Mouse (Mus musculus) forebrain, embryonic 14.5 days (tissue): ENCODE measurements at regions not wholly inside any gene's neighbourhood (a gene's known extent, or its start where the extent isn't known, plus 50 kb on each side); places are given as distances from the start of the nearest gene placed in this dataset.
A peak's percentile ranks its signal among the peaks of the same experiment; 100 is the strongest.

Experiments used
- ATAC-seq: fragments of 200-750 bp; cut with Nextera tagmentation; 2 replicates; pipeline ENCODE4 v1.8.0; 2017; ENCODE audit warnings: mild to moderate bottlenecking, moderate library complexity
- DNase-seq: peaks from one replicate; pipeline ENCODE4 v3.0.0-alpha.2; 2015; ENCODE audit warnings: low spot score
- H3K27ac ChIP-seq: fragments of 300-500 bp; sonication (generic); 2 replicates; pipeline ENCODE4 v1.5.1; 2014; ENCODE audit warnings: low read depth, mild to moderate bottlenecking, control low read depth, low read length, moderate library complexity
- H3K27me3 ChIP-seq: fragments of 300-500 bp; sonication (generic); replicated peaks from 2 replicates; pipeline ENCODE4 v1.6.1; 2014; ENCODE audit warnings: low read length, control low read depth, mixed read lengths; ENCODE audit not compliant: control insufficient read depth, insufficient read depth
- H3K36me3 ChIP-seq: fragments of 300-500 bp; sonication (generic); 2 replicates; pipeline ENCODE4 v1.6.1; 2014; ENCODE audit warnings: low read length, control low read depth; ENCODE audit not compliant: control insufficient read depth, insufficient read depth
- H3K4me1 ChIP-seq: fragments of 300-500 bp; sonication (generic); 2 replicates; pipeline ENCODE4 v1.6.1; 2014; ENCODE audit warnings: antibody characterized with exemption, low read length, control low read depth; ENCODE audit not compliant: control insufficient read depth, insufficient read depth
- H3K4me2 ChIP-seq: fragments of 300-500 bp; sonication (generic); 2 replicates; pipeline ENCODE4 v1.6.1; 2014; ENCODE audit warnings: mild to moderate bottlenecking, control low read depth, low read length
- H3K4me3 ChIP-seq: fragments of 300-500 bp; sonication (generic); 2 replicates; pipeline ENCODE4 v1.5.1; 2014; ENCODE audit warnings: low read depth, low read length, control low read depth
- H3K9ac ChIP-seq: fragments of 300-500 bp; sonication (generic); 2 replicates; pipeline ENCODE4 v1.6.1; 2014; ENCODE audit warnings: mild to moderate bottlenecking, low read length, control low read depth, moderate library complexity
- H3K9me3 ChIP-seq: fragments of 300-500 bp; sonication (generic); replicated peaks from 2 replicates; pipeline ENCODE4 v1.6.1; 2016; ENCODE audit warnings: low read length, control low read depth, mixed read lengths; ENCODE audit not compliant: control insufficient read depth
- WGBS: fragments of 180-500 bp; shearing (Covaris S2); extraction: QIAGEN DNeasy Blood & Tissue Kit; methylation state at CpG from one replicate; pipeline ENCODE4 v1.1.7; 2014; 5-methylcytosine and 5-hydroxymethylcytosine counted together

GRCm38 (mm10) chr16:87207875-87208274, 146.1 kb upstream of the N6amt1 start:
- ATAC-seq (no peak), DNase-seq (no peak)
- H3K27me3 ChIP-seq: no peaks in the 10 kb centered on the region
- no peaks in the 10 kb centered on the region for H3K36me3 ChIP-seq
- no peak overlapping the region for H3K27ac ChIP-seq
- WGBS: 42% methylated on average over 1 of the region's 1 CpGs
- H3K4me1 ChIP-seq: no peaks in the 10 kb centered on the region
- H3K4me3 ChIP-seq: no peak overlapping the region
- H3K4me2 ChIP-seq: no peak overlapping the region
- no peaks in the 10 kb centered on the region for H3K9me3 ChIP-seq
- H3K9ac ChIP-seq: no peak overlapping the region

DNA sequence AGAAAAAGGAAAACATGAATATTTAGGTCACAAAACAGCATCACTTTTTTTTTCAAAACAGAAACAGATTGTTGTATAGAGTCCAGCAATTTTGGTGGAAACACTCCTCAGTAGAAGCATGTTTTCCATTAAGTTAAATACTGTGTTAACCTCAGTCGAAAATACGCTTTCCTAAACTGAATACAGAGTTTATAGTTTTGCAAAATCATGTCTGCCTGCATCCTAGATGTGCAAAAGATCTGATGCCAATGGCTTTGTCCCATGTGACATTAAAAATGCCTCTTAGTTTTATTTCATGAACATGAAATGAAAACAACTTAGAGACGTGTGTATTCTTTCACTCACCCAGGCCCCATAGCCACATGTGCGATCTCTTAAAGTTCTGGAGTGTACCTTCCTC, 163.5 kb upstream of the N6amt1 start:
- no peak for ATAC-seq
- no peak for DNase-seq
- Histone ChIP-seq H3K9me3 (no peaks in the 10 kb centered on the region), H3K4me3 (no peak overlapping the region), H3K4me1 (no peaks in the 10 kb centered on the region), H3K27ac (no peak overlapping the region), H3K9ac (no peak overlapping the region), H3K36me3 (no peaks in the 10 kb centered on the region), H3K27me3 (no peaks in the 10 kb centered on the region), H3K4me2 (no peak overlapping the region)
- WGBS: 96% methylated on average over 4 of the region's 4 CpGs

DNA sequence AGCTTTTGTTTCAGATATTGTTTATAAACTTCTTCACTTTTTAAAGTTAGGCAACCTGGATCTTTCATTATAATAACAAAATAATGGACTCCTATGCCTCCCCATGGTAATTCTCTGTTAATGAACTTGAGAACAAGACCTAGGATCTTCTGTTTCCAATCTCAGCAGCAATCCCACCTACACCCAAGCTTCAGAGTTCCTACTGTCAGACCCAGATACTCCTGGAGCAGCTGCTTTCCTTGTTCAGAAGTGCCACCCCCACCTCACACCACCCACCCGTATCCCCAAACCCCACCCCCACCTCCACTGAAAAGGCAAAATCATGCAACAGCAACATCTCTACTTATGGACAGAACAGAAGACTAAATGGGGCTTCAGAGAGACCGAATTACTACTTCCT, 165.2 kb upstream of the N6amt1 start:
- Histone ChIP-seq H3K27ac (no peak overlapping the region), H3K36me3 (no peaks in the 10 kb centered on the region), H3K4me2 (no peak overlapping the region), H3K9ac (no peak overlapping the region), H3K9me3 (no peaks in the 10 kb centered on the region), H3K4me1 (no peaks in the 10 kb centered on the region), H3K27me3 (no peaks in the 10 kb centered on the region), H3K4me3 (no peak overlapping the region)
- WGBS: 81% methylated on average over 2 of the region's 2 CpGs
- ATAC-seq: no peak
- DNase-seq: no peak

GRCm38 (mm10) chr16:87172395-87172794, 181.6 kb upstream of the N6amt1 start:
- Histone ChIP-seq H3K4me2 (no peak overlapping the region), H3K36me3 (no peaks in the 10 kb centered on the region), H3K9me3 (no peaks in the 10 kb centered on the region), H3K4me1 (no peaks in the 10 kb centered on the region), H3K4me3 (no peak overlapping the region), H3K27me3 (no peaks in the 10 kb centered on the region), H3K27ac (no peak overlapping the region), H3K9ac (no peak overlapping the region)
- WGBS: 67% methylated on average over 4 of the region's 4 CpGs
- DNase-seq (peak; percentile 42), ATAC-seq (peak; percentile 42; the same call in 1 of the 2 replicates)

DNA sequence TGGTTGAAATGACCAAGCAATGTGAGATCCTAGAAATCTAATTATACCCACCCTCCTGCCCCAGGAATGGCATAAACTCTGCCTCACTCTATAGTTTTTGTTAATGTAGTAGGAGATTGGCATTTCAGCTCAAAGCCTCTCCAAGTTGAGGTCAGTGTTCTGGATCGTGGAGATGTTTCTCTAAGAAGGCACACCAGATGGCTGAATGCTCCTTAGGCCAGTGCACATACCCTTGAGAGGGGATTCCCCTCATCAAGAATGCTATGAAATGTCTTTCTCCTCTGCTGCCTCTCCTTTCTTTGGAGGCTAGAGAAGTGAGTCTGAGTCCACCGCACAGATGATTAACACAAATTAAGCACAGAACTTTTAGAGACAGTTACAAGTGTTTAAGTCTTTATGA, 214.7 kb upstream of the N6amt1 start:
- Histone ChIP-seq H3K36me3 (no peaks in the 10 kb centered on the region), H3K27ac (no peak overlapping the region), H3K27me3 (no peaks in the 10 kb centered on the region), H3K4me1 (no peaks in the 10 kb centered on the region), H3K9ac (no peak overlapping the region), H3K9me3 (no peaks in the 10 kb centered on the region), H3K4me3 (no peak overlapping the region), H3K4me2 (no peak overlapping the region)
- DNase-seq (no peak), ATAC-seq (no peak)
- 90% methylated on average over 2 of the region's 2 CpGs for WGBS

DNA sequence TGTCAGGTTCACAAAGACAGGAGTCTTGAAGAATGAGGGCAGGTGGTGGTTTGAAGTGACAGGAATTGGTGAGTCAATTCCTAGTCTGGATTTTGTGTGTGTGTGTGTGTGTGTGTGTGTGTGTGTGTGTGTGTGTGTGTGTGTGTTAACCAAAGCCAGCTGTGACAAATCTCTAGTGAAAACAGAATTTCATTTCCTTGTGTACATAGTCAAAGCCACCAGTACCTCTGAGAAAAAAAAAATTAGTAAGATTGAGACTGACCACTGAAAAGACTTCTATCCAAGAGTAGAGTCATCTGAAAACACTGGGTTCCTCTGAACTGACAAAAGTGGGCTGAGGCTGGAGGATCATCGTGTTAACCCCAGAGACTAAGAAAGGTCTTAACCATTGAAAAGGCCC, 217.5 kb upstream of the N6amt1 start:
- Histone ChIP-seq H3K36me3 (no peaks in the 10 kb centered on the region), H3K9me3 (no peaks in the 10 kb centered on the region), H3K4me2 (no peak overlapping the region), H3K9ac (no peak overlapping the region), H3K4me3 (no peak overlapping the region), H3K27me3 (no peaks in the 10 kb centered on the region), H3K4me1 (no peaks in the 10 kb centered on the region), H3K27ac (no peak overlapping the region)
- no peak for DNase-seq
- ATAC-seq: no peak
- WGBS: 83% methylated on average over 1 of the region's 1 CpGs

GRCm38 (mm10) chr16:87134452-87134851, 219.5 kb upstream of the N6amt1 start:
- Histone ChIP-seq H3K4me2 (no peak overlapping the region), H3K9ac (no peak overlapping the region), H3K27me3 (no peaks in the 10 kb centered on the region), H3K4me1 (no peaks in the 10 kb centered on the region), H3K36me3 (no peaks in the 10 kb centered on the region), H3K9me3 (no peaks in the 10 kb centered on the region), H3K4me3 (no peak overlapping the region), H3K27ac (no peak overlapping the region)
- DNase-seq (no peak), ATAC-seq (no peak)

- ATAC-seq: no peak
- no peak overlapping the region for H3K4me3 ChIP-seq
Measured at GRCm38 (mm10) chr16:87133874-87134273, 220.1 kb upstream of the N6amt1 start.

DNA sequence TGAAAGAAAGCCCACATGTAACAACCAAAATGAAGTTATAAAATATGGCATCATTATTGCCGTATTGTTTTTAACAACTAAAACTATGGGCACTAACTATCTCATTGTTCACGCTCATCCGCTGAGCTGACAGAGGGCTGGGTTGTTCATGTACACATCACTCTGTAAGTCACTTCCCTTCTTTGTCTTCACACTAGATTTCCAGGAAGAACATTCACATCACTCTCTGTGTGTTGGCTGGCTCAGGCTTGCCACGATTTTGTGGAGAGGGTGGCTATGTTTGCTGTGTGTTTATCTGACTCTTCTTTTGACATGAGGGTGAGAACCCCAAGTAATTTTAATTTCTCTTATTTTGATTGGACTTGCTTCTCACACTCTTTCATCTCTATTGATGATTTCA, 221.9 kb upstream of the N6amt1 start:
- DNase-seq (no peak), ATAC-seq (no peak)
- H3K36me3 ChIP-seq: no peaks in the 10 kb centered on the region
- H3K9ac ChIP-seq: no peak overlapping the region
- H3K27ac ChIP-seq: no peak overlapping the region
- no peaks in the 10 kb centered on the region for H3K27me3 ChIP-seq
- 85% methylated on average over 4 of the region's 4 CpGs for WGBS
- H3K9me3 ChIP-seq: no peaks in the 10 kb centered on the region
- H3K4me3 ChIP-seq: no peak overlapping the region
- H3K4me2 ChIP-seq: no peak overlapping the region
- no peaks in the 10 kb centered on the region for H3K4me1 ChIP-seq

More at GRCm38 (mm10) chr16:87133874-87134273, 220.1 kb upstream of the N6amt1 start:
- no peaks in the 10 kb centered on the region for H3K36me3 ChIP-seq
- no peak for DNase-seq
- no peak overlapping the region for H3K9ac ChIP-seq
- H3K4me2 ChIP-seq: no peak overlapping the region
- WGBS: 88% methylated on average over 6 of the region's 6 CpGs
- H3K4me1 ChIP-seq: no peaks in the 10 kb centered on the region
- H3K9me3 ChIP-seq: no peaks in the 10 kb centered on the region
- no peaks in the 10 kb centered on the region for H3K27me3 ChIP-seq
- no peak overlapping the region for H3K27ac ChIP-seq
